Mouse (Mus musculus): Measurements from ENCODE around the gene Hsd3b4.
"Not testable (repeated sequence)": the region's sequence is repeated elsewhere in the genome, so short reads cannot be mapped to it uniquely, and the experiment has no call there.

Hsd3b4 gene

DNA sequence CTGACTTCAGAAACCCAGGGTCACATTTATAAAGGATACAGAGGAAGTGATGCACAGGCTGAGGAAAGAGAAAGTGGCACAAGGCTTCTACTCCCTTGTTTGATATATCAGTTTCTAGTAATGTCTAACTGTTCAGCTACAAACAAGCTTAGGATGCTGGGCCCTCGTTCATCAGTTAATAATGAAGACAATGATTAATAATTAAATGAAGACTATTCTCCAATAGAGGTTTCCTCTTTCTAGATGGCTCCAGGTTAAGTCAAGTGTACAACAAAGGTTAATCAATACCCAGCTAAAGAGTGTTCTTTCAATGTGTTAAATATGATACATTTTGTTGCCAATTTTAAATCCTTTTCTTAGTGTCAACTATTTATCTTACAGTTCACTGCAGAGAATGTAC is at the start of gene Hsd3b4:
Gene Hsd3b4, minus strand, starts transcription at position 101 of the 400 bp plus-strand sequence.
- DNase-seq (ENCODE audit: low read depth), result not testable (repeated sequence)

DNA sequence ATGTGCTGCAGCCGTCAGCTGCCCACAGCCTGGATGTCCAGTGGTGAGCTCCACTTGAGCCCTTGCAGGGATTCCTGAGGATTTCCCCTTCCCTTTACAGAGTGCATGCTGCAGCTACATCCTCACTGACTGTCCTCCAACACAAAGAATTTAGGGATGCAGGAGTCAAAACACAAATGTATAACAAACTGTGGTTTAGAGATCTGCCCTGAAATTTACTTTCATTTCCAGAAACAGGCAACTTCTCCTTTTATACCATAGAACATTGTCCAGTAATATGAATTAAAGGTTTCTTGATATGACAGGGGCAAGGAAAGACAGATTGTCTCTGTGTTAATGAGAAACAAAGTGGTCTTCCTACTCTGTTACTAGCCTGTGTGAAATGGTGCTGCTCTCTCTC is 40.5 kb upstream of the Hsd3b4 start:
- not testable (repeated sequence) for DNase-seq (ENCODE audit: low read depth)

- DNase-seq (ENCODE audit: low read depth), result not testable (repeated sequence)
Measured at GRCm38 (mm10) chr3:98550215-98550614, 39.9 kb upstream of the Hsd3b4 start.

- not testable (repeated sequence) for DNase-seq (ENCODE audit: low read depth)
Measured at GRCm38 (mm10) chr3:98548495-98548894, 38.2 kb upstream of the Hsd3b4 start.

DNA sequence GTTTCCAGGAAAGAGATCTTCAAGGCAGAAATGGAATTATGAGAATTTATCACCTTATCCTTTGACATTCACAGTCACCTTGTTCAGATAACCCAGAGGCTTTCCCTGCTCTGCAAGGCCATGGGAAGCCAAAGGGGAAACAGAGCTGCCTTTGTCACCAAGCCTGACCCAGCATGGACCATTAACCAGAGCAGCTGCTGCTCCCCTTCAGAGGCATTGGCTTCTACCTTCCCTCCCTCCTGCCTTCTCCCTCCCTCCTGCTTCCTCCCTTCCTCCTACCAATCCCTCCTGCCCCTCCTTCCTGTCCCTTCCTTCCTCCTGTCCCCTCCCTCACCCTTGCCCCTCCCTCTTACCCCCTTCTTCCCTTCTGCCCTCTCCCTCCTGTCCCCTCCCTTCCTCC is 37.3 kb upstream of the Hsd3b4 start:
- DNase-seq (ENCODE audit: low read depth), result not testable (repeated sequence)

GRCm38 (mm10) chr3:98524978-98525377 is 14.7 kb upstream of the Hsd3b4 start:
- DNase-seq (ENCODE audit: low read depth), result not testable (repeated sequence)

- not testable (repeated sequence) for DNase-seq (ENCODE audit: low read depth)
Measured at GRCm38 (mm10) chr3:98524552-98524951, 14.2 kb upstream of the Hsd3b4 start.

GRCm38 (mm10) chr3:98522779-98523178 is 12.5 kb upstream of the Hsd3b4 start:
- DNase-seq (ENCODE audit: low read depth), result not testable (repeated sequence)

DNA sequence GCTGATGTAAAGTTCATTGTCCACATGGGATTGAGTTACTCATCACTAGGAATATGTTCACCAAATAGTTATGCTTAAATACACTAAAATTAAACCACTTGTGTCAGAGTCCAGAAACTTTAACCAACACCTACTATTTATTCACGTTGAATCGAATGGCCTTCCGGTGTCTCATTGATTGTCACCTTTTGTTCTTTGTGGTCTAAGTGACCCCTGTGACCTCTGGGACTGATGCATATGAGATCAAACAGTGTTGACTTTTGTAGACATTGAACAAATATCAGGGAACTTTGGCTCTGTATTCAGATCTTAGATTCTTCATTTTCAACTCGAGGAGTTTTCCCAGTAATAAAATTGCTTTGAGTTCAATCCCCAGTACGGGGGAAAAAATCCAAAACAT is 3.1 kb downstream of the Hsd3b4 start:
- DNase-seq (ENCODE audit: low read depth), result not testable (repeated sequence)

DNA sequence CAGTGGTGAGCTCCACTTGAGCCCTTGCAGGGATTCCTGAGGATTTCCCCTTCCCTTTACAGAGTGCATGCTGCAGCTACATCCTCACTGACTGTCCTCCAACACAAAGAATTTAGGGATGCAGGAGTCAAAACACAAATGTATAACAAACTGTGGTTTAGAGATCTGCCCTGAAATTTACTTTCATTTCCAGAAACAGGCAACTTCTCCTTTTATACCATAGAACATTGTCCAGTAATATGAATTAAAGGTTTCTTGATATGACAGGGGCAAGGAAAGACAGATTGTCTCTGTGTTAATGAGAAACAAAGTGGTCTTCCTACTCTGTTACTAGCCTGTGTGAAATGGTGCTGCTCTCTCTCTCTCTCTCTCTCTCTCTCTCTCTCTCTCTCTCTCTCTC is 12.9 kb downstream of the Hsd3b4 start:
- DNase-seq (ENCODE audit: low read depth), result not testable (repeated sequence)

DNA sequence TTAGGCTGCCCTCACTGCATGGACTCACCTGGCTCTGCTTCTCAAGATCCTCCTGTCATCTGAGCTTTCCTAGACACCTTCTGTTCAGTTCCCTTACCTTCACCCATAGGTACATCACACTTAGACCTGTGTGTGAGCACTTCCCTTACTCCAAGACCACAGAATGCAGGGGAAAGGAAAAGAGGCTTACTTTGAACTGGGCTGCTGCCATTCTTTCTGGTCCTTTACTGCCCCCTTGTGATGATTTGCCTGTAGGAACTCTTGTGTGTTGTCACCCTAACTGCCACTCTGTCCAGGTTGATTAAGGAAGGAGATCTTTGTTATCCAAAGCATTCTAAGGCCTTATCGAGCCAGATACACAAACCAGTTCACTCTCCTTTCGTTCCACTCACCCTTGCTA is 13.6 kb downstream of the Hsd3b4 start:
- not testable (repeated sequence) for DNase-seq (ENCODE audit: low read depth)

GRCm38 (mm10) chr3:98495055-98495454 is 15.3 kb downstream of the Hsd3b4 start:
- DNase-seq (ENCODE audit: low read depth), result not testable (repeated sequence)

DNA sequence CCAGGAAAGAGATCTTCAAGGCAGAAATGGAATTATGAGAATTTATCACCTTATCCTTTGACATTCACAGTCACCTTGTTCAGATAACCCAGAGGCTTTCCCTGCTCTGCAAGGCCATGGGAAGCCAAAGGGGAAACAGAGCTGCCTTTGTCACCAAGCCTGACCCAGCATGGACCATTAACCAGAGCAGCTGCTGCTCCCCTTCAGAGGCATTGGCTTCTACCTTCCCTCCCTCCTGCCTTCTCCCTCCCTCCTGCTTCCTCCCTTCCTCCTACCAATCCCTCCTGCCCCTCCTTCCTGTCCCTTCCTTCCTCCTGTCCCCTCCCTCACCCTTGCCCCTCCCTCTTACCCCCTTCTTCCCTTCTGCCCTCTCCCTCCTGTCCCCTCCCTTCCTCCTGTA is 16.1 kb downstream of the Hsd3b4 start:
- DNase-seq (ENCODE audit: low read depth), result not testable (repeated sequence)

DNA sequence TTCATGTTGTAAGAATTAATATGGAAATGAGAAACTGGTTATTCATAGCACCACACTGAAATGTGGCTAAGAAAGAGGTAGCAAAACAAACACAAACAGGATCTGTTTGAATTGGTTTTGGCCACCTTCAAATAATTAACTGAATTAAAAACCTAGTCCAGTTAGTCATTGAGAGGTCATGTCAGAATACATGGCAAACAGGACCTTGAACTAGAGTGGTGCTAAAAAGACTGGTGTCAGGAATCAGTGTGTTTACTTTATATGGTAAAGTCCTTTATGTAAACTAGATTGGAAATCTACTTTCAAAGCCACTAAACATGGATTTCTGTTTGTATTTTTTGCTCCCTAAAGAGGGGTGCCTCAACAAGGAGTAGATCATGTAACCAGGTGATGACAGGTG is 38.8 kb downstream of the Hsd3b4 start:
- not testable (repeated sequence) for DNase-seq (ENCODE audit: low read depth)

- DNase-seq (ENCODE audit: low read depth), result not testable (repeated sequence)
Measured at GRCm38 (mm10) chr3:98471057-98471456, 39.3 kb downstream of the Hsd3b4 start.

GRCm38 (mm10) chr3:98469323-98469722 is 41.0 kb downstream of the Hsd3b4 start:
- not testable (repeated sequence) for DNase-seq (ENCODE audit: low read depth)

DNA sequence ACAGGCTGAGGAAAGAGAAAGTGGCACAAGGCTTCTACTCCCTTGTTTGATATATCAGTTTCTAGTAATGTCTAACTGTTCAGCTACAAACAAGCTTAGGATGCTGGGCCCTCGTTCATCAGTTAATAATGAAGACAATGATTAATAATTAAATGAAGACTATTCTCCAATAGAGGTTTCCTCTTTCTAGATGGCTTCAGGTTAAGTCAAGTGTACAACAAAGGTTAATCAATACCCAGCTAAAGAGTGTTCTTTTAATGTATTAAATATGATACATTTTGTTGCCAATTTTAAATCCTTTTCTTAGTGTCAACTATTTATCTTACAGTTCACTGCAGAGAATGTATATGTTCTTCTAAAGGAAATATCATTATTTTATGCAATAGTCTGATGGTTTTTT is 53.3 kb downstream of the Hsd3b4 start, which contains the start of gene Gm4450:
Gene Gm4450, minus strand, starts transcription at position 101 of the 400 bp plus-strand sequence.
- DNase-seq (ENCODE audit: low read depth), result not testable (repeated sequence)

DNA sequence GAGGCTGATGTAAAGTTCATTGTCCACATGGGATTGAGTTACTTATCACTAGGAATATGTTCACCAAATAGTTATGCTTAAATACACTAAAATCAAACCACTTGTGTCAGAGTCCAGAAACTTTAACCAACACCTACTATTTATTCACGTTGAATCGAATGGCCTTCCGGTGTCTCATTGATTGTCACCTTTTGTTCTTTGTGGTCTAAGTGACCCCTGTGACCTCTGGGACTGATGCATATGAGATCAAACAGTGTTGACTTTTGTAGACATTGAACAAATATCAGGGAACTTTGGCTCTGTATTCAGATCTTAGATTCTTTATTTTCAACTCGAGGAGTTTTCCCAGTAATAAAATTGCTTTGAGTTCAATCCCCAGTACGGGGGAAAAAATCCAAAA is 56.5 kb downstream of the Hsd3b4 start:
- not testable (repeated sequence) for DNase-seq (ENCODE audit: low read depth)
